Mouse (Mus musculus) erythroblast, embryonic 14.5 days (primary cell): ENCODE data around the gene Rabac1.

ENCODE experiments used
- GATA1 ChIP-seq: IDR thresholded peaks from 2 replicates; pipeline ENCODE4 v1.6.1; 2012; ENCODE audit warnings: low read length, inconsistent platforms, mixed read lengths
- TAL1 ChIP-seq: IDR thresholded peaks from 3 replicates; pipeline ENCODE4 v1.6.1; 2012; ENCODE audit warnings: low read length, inconsistent platforms, mixed read lengths

DNA sequence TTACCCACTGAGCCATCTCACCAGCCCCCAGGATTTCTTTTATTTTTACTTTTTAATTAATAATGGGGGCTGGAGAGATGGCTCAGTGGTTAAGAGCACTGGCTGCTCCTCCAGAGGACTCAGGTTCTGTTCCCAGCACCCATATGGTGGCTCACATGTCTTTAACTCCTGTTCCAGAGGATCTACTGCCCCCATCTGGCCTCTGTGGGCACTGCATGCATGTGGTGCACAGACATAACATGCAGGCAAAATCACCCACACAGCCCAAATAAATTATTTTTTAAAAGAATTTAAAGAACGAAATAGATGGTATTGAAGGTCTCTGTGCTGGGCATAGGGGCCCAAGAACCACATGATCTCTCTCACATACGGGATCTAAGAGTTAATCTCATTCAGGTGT is 11.8 kb upstream of the Rabac1 start:
- TF ChIP-seq TAL1 = no peak
- no peak for TF ChIP-seq GATA1
